Mouse (Mus musculus) liver, embryonic 15.5 days (tissue): ENCODE results near the gene Il13. TPM values are rescaled to one million over a fixed set of nuclear protein-coding genes. Genes with fewer than 3 reads are reported as not detected.

ENCODE experiments used
- ATAC-seq: fragments of 200-750 bp; cut with Nextera tagmentation; 2 replicates; pipeline ENCODE4 v1.8.0; 2017; ENCODE audit warnings: moderate number of reproducible peaks, mild to moderate bottlenecking, moderate library complexity; ENCODE audit not compliant: insufficient read depth
- H3K27ac ChIP-seq: fragments of 300-500 bp; sonication (generic); replicated peaks from 2 replicates; pipeline ENCODE4 v1.5.1; 2015; ENCODE audit warnings: mild to moderate bottlenecking, inconsistent platforms
- H3K27me3 ChIP-seq: fragments of 300-500 bp; sonication (generic); 2 replicates; pipeline ENCODE4 v1.6.1; 2015; ENCODE audit warnings: mild to moderate bottlenecking, inconsistent platforms
- H3K36me3 ChIP-seq: fragments of 300-500 bp; sonication (generic); replicated peaks from 2 replicates; pipeline ENCODE4 v1.6.1; 2015; ENCODE audit warnings: moderate library complexity, mild to moderate bottlenecking, inconsistent platforms
- H3K4me1 ChIP-seq: fragments of 300-500 bp; sonication (generic); replicated peaks from 2 replicates; pipeline ENCODE4 v1.6.1; 2015; ENCODE audit warnings: inconsistent platforms
- H3K4me2 ChIP-seq: fragments of 300-500 bp; sonication (generic); 2 replicates; pipeline ENCODE4 v1.6.1; 2015; ENCODE audit warnings: moderate library complexity, mild to moderate bottlenecking, inconsistent platforms
- H3K4me3 ChIP-seq: fragments of 300-500 bp; sonication (generic); replicated peaks from 2 replicates; pipeline ENCODE4 v1.5.1; 2015; ENCODE audit warnings: mild to moderate bottlenecking, inconsistent platforms
- H3K9ac ChIP-seq: fragments of 300-500 bp; sonication (generic); 2 replicates; pipeline ENCODE4 v1.6.1; 2015; ENCODE audit warnings: moderate library complexity, mild to moderate bottlenecking, inconsistent platforms
- H3K9me3 ChIP-seq: fragments of 300-500 bp; sonication (generic); replicated peaks from 2 replicates; pipeline ENCODE4 v1.6.1; 2016; ENCODE audit warnings: inconsistent platforms
- WGBS: fragments of 180-500 bp; shearing (Covaris S2); methylation state at CpG from one replicate; pipeline ENCODE4 v1.1.7; 2015; ENCODE audit warnings: mixed read lengths; ENCODE audit not compliant: insufficient replicate concordance; 5-methylcytosine and 5-hydroxymethylcytosine counted together
- polyA plus RNA-seq: library from polyadenylated mRNA; unstranded; fragments of >200 nt; fragmentation: Nextera tagmentation; extraction: Ambion mirVana; gene quantifications from 2 replicates; pipeline ENCODE4 v1.2.1, GENCODE M21; 2015

Il13 gene
- polyA plus RNA-seq, result not detected in 2 replicates

GRCm38 (mm10) chr11:53634556-53634955, at the start of gene Il13:
TSS of gene Il13 (minus strand) at chr11:53634702.
- Histone ChIP-seq H3K4me2 (no peak within 1 kb of the TSS), H3K4me3 (no peak within 1 kb of the TSS), H3K9me3 (no peaks in the 10 kb centered on the region), H3K36me3 (no peaks in the 10 kb centered on the region), H3K4me1 (peaks cover 8% of the 10 kb centered on the region), H3K27me3 (peaks cover 29% of the 10 kb centered on the region), H3K27ac (no peak within 1 kb of the TSS), H3K9ac (no peak within 1 kb of the TSS)
- no peak for ATAC-seq
- WGBS, result 74% methylated on average over 8 of the region's 8 CpGs

- H3K4me1 ChIP-seq, result no peaks in the 10 kb centered on the region
- 78% methylated on average over 9 of the region's 9 CpGs for WGBS
- no peaks in the 10 kb centered on the region for H3K9me3 ChIP-seq
- H3K4me2 ChIP-seq, result no peak overlapping the region
- H3K4me3 ChIP-seq, result no peak overlapping the region
- peaks cover 65% of the 10 kb centered on the region for H3K36me3 ChIP-seq
- no peaks in the 10 kb centered on the region for H3K27me3 ChIP-seq
- no peak for ATAC-seq
- no peak overlapping the region for H3K9ac ChIP-seq
- no peak overlapping the region for H3K27ac ChIP-seq
These were observed 48.6 kb upstream of the Il13 start for GRCm38 (mm10) chr11:53682994-53683530.

- H3K4me3 ChIP-seq, result no peak overlapping the region
- no peaks in the 10 kb centered on the region for H3K9me3 ChIP-seq
- no peak overlapping the region for H3K27ac ChIP-seq
- no peak overlapping the region for H3K4me2 ChIP-seq
- no peaks in the 10 kb centered on the region for H3K27me3 ChIP-seq
- 76% methylated on average over 2 of the region's 2 CpGs for WGBS
- no peak overlapping the region for H3K9ac ChIP-seq
- peaks cover 64% of the 10 kb centered on the region for H3K36me3 ChIP-seq
- ATAC-seq, result no peak
- no peaks in the 10 kb centered on the region for H3K4me1 ChIP-seq
These were observed 47.7 kb upstream of the Il13 start for GRCm38 (mm10) chr11:53682170-53682569.

- H3K9me3 ChIP-seq, result no peaks in the 10 kb centered on the region
- no peaks in the 10 kb centered on the region for H3K27me3 ChIP-seq
- no peaks in the 10 kb centered on the region for H3K4me1 ChIP-seq
- ATAC-seq, result no peak
- no peak overlapping the region for H3K4me2 ChIP-seq
- 82% methylated on average over 2 of the region's 2 CpGs for WGBS
- no peak overlapping the region for H3K9ac ChIP-seq
- H3K27ac ChIP-seq, result no peak overlapping the region
- H3K36me3 ChIP-seq, result peaks cover 63% of the 10 kb centered on the region
- no peak overlapping the region for H3K4me3 ChIP-seq
These were observed 47.2 kb upstream of the Il13 start for GRCm38 (mm10) chr11:53681686-53682085.

- no peak overlapping the region for H3K4me3 ChIP-seq
- 76% methylated on average over 4 of the region's 4 CpGs for WGBS
- H3K27ac ChIP-seq, result no peak overlapping the region
- H3K4me1 ChIP-seq, result no peaks in the 10 kb centered on the region
- no peaks in the 10 kb centered on the region for H3K27me3 ChIP-seq
- peaks cover 65% of the 10 kb centered on the region for H3K36me3 ChIP-seq
- no peak overlapping the region for H3K4me2 ChIP-seq
- H3K9ac ChIP-seq, result no peak overlapping the region
- no peaks in the 10 kb centered on the region for H3K9me3 ChIP-seq
- no peak for ATAC-seq
These were observed 45.6 kb upstream of the Il13 start for GRCm38 (mm10) chr11:53680141-53680540.

- 86% methylated on average over 4 of the region's 4 CpGs for WGBS
- no peaks in the 10 kb centered on the region for H3K4me1 ChIP-seq
- no peak overlapping the region for H3K4me2 ChIP-seq
- H3K36me3 ChIP-seq, result peaks cover 83% of the 10 kb centered on the region
- H3K4me3 ChIP-seq, result no peak overlapping the region
- H3K9ac ChIP-seq, result no peak overlapping the region
- no peak for ATAC-seq
- H3K27ac ChIP-seq, result no peak overlapping the region
- H3K9me3 ChIP-seq, result no peaks in the 10 kb centered on the region
- H3K27me3 ChIP-seq, result no peaks in the 10 kb centered on the region
These were observed 36.9 kb upstream of the Il13 start for GRCm38 (mm10) chr11:53671414-53671813.

- H3K9me3 ChIP-seq, result no peaks in the 10 kb centered on the region
- WGBS, result 68% methylated on average over 5 of the region's 5 CpGs
- ATAC-seq, result no peak
- H3K36me3 ChIP-seq, result peaks cover 53% of the 10 kb centered on the region
- H3K27me3 ChIP-seq, result no peaks in the 10 kb centered on the region
- H3K4me2 ChIP-seq, result no peak overlapping the region
- H3K9ac ChIP-seq, result no peak overlapping the region
- peaks cover 12% of the 10 kb centered on the region for H3K4me1 ChIP-seq
- no peak overlapping the region for H3K4me3 ChIP-seq
- no peak overlapping the region for H3K27ac ChIP-seq
These were observed 29.6 kb upstream of the Il13 start for GRCm38 (mm10) chr11:53664091-53664490.

GRCm38 (mm10) chr11:53662794-53663674, 28.5 kb upstream of the Il13 start:
- Histone ChIP-seq H3K4me3 (no peak overlapping the region), H3K27me3 (no peaks in the 10 kb centered on the region), H3K9me3 (no peaks in the 10 kb centered on the region), H3K9ac (no peak overlapping the region), H3K27ac (no peak overlapping the region), H3K4me1 (peaks cover 17% of the 10 kb centered on the region), H3K36me3 (peaks cover 44% of the 10 kb centered on the region), H3K4me2 (no peak overlapping the region)
- ATAC-seq, result no peak
- WGBS, result 37% methylated on average over 14 of the region's 14 CpGs

GRCm38 (mm10) chr11:53657828-53658227, 23.3 kb upstream of the Il13 start:
- Histone ChIP-seq H3K4me3 (no peak overlapping the region), H3K4me1 (peaks cover 40% of the 10 kb centered on the region), H3K27me3 (no peaks in the 10 kb centered on the region), H3K4me2 (no peak overlapping the region), H3K27ac (peak overlapping the region; percentile 76), H3K9me3 (no peaks in the 10 kb centered on the region), H3K36me3 (peaks cover 33% of the 10 kb centered on the region), H3K9ac (no peak overlapping the region)
- 31% methylated on average over 6 of the region's 6 CpGs for WGBS
- ATAC-seq, result peak; percentile 52; the same call in 1 of the 2 replicates

- 62% methylated on average over 8 of the region's 8 CpGs for WGBS
- H3K9ac ChIP-seq, result no peak overlapping the region
These were observed 22.9 kb upstream of the Il13 start for GRCm38 (mm10) chr11:53657381-53657780.

GRCm38 (mm10) chr11:53656558-53657202, 22.2 kb upstream of the Il13 start:
- Histone ChIP-seq H3K27ac (peak overlapping the region; percentile 76), H3K9ac (no peak overlapping the region; the same call in 1 of the 2 replicates), H3K4me2 (peak overlapping the region; percentile 58), H3K4me3 (0 out of 2 replicates have a peak overlapping the region, but pooled peaks have one; percentile 26), H3K36me3 (peaks cover 38% of the 10 kb centered on the region), H3K27me3 (no peaks in the 10 kb centered on the region), H3K4me1 (peaks cover 37% of the 10 kb centered on the region), H3K9me3 (no peaks in the 10 kb centered on the region)
- WGBS, result 29% methylated on average over 9 of the region's 9 CpGs
- peak; percentile 59 for ATAC-seq

More at GRCm38 (mm10) chr11:53657381-53657780, 22.9 kb upstream of the Il13 start:
- no peak for ATAC-seq
- Histone ChIP-seq H3K4me1 (peaks cover 37% of the 10 kb centered on the region), H3K27me3 (no peaks in the 10 kb centered on the region), H3K4me3 (no peak overlapping the region), H3K9me3 (no peaks in the 10 kb centered on the region), H3K4me2 (peak overlapping the region; percentile 58), H3K27ac (peak overlapping the region; percentile 76), H3K36me3 (peaks cover 32% of the 10 kb centered on the region)
